Mouse (Mus musculus) kidney, adult 2 months (tissue): ENCODE measurements around the gene Rai1. TPM values are rescaled to one million over a fixed set of nuclear protein-coding genes. Genes with fewer than 3 reads are reported as not detected.

ENCODE experiments used
- DNase-seq: peaks from one replicate; pipeline ENCODE4 v3.0.0; 2021
- H3K27ac ChIP-seq: fragments of 200-500 bp; 2 replicates; pipeline ENCODE4 v1.5.1; 2012; ENCODE audit warnings: low read depth, low read length, control low read depth, inconsistent platforms; ENCODE audit not compliant: insufficient read depth
- H3K27me3 ChIP-seq: fragments of 200-500 bp; replicated peaks from 2 replicates; pipeline ENCODE4 v1.6.1; 2012; ENCODE audit warnings: mild to moderate bottlenecking, moderate library complexity, low read length, inconsistent platforms; ENCODE audit not compliant: control insufficient read depth, insufficient read depth
- H3K36me3 ChIP-seq: fragments of 200-500 bp; 2 replicates; pipeline ENCODE4 v1.6.1; 2012; ENCODE audit warnings: mild to moderate bottlenecking, moderate library complexity, low read length, inconsistent platforms; ENCODE audit not compliant: control insufficient read depth, insufficient read depth
- H3K4me1 ChIP-seq: fragments of 200-500 bp; 2 replicates; pipeline ENCODE4 v1.6.1; 2011; ENCODE audit warnings: low read length; ENCODE audit not compliant: control insufficient read depth, insufficient read depth
- H3K4me3 ChIP-seq: fragments of 200-500 bp; 2 replicates; pipeline ENCODE4 v1.5.1; 2011; ENCODE audit warnings: mild to moderate bottlenecking, low read depth, low read length, control low read depth; ENCODE audit not compliant: insufficient read depth
- CTCF ChIP-seq: fragments of 200-500 bp; conservative IDR thresholded peaks from 2 replicates; pipeline ENCODE4 v1.5.1; 2011; ENCODE audit warnings: low read depth, mild to moderate bottlenecking, control low read depth, low read length, moderate library complexity, mixed read lengths; ENCODE audit not compliant: insufficient read depth, insufficient read length
- POLR2A ChIP-seq: fragments of 200-500 bp; IDR thresholded peaks from one replicate; pipeline ENCODE4 v1.6.1; 2011; ENCODE audit warnings: low read depth, low read length, control low read depth
- WGBS: fragments of 180-500 bp; shearing (Covaris S2); methylation state at CpG from one replicate; pipeline ENCODE4 v1.1.7; 2018; 5-methylcytosine and 5-hydroxymethylcytosine counted together
- polyA plus RNA-seq: library from polyadenylated mRNA; depleted of rRNA; stranded (reverse); fragments of >200 nt; gene quantifications from 2 replicates; pipeline ENCODE4 v1.2.3, GENCODE M21; 2012

Gene Rai1
- polyA plus RNA-seq, 1 experiment = 26.1 TPM

- Histone ChIP-seq H3K4me1 (peaks cover 15% of the 10 kb centered on the region; the same call in 1 of the 2 replicates), H3K36me3 (no peaks in the 10 kb centered on the region), H3K4me3 (peak overlapping the region; percentile 47; the same call in 1 of the 2 replicates), H3K27me3 (no peaks in the 10 kb centered on the region), H3K27ac (no peak overlapping the region)
- TF ChIP-seq CTCF (no peak), POLR2A (no peak)
- 27% methylated on average over 31 of the region's 32 CpGs for WGBS
- DNase-seq = no peak
Observed at GRCm38 (mm10) chr11:60140586-60141284, 35.9 kb downstream of the Rai1 start.

- Histone ChIP-seq H3K4me1 (peaks cover 15% of the 10 kb centered on the region; the same call in 1 of the 2 replicates), H3K4me3 (no peak overlapping the region), H3K27ac (no peak overlapping the region), H3K27me3 (no peaks in the 10 kb centered on the region), H3K36me3 (no peaks in the 10 kb centered on the region)
- TF ChIP-seq POLR2A (no peak), CTCF (no peak)
- 71% methylated on average over 7 of the region's 7 CpGs for WGBS
- no peak for DNase-seq
Observed at GRCm38 (mm10) chr11:60141285-60141608, 36.4 kb downstream of the Rai1 start.

DNA sequence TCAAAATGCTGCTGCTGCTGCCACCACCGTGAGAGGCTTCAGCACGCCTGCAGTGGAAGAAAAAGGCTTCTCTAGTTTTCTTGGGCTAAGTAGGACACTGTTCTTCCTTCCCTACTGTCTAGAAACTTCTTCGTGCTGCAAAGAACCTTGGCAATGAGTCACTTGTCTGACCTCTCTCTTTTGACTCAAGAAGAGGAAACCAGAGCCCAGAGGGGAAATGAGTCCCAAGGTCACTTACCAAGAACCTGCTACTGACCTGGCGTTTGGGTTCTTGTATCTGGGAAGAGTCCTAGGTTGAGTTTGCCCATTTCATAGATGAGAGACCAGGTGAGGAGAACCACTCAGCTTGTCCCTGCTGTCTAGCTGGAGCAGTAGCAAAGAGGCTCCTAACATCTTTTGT, 38.3 kb downstream of the Rai1 start:
- WGBS = 38% methylated on average over 4 of the region's 4 CpGs
- peak; percentile 51 for DNase-seq
- Histone ChIP-seq H3K4me1 (peaks cover 15% of the 10 kb centered on the region; the same call in 1 of the 2 replicates), H3K27me3 (no peaks in the 10 kb centered on the region), H3K36me3 (no peaks in the 10 kb centered on the region), H3K4me3 (no peak overlapping the region), H3K27ac (no peak overlapping the region)
- TF ChIP-seq CTCF (no peak), POLR2A (no peak)

- no peak overlapping the region for H3K27ac ChIP-seq
- no peaks in the 10 kb centered on the region for H3K36me3 ChIP-seq
- 74% methylated on average over 4 of the region's 4 CpGs for WGBS
- no peak for DNase-seq
- peaks cover 12% of the 10 kb centered on the region; the same call in 1 of the 2 replicates for H3K4me1 ChIP-seq
- no peak for TF ChIP-seq CTCF
- TF ChIP-seq POLR2A = no peak
- H3K4me3 ChIP-seq = no peak overlapping the region
- H3K27me3 ChIP-seq = no peaks in the 10 kb centered on the region
Observed at GRCm38 (mm10) chr11:60146170-60146569, 41.4 kb downstream of the Rai1 start.

DNA sequence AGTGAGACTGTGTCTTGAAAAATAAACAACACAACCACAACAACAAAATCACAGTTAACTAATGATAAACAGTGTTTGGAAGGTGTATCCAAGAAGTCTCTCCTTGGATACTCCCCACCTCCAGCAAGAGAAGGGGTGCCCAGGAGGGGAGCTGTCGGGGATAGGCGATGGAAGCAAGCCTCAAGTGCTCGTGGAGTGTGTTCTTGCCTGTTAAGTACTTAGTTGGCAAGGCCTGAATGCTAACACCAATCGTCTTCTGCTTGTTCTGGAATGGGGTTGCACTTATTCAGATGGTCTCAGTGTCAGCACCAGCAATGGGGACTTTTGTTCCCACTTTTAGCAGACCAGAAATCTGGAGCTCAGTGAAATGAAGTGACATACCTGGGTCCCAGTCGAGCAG, 43.8 kb downstream of the Rai1 start:
- H3K4me3 ChIP-seq = no peak overlapping the region
- H3K4me1 ChIP-seq = no peaks in the 10 kb centered on the region
- no peaks in the 10 kb centered on the region for H3K27me3 ChIP-seq
- H3K36me3 ChIP-seq = no peaks in the 10 kb centered on the region
- WGBS = 78% methylated on average over 5 of the region's 5 CpGs
- H3K27ac ChIP-seq = no peak overlapping the region
- DNase-seq = no peak
- TF ChIP-seq CTCF = no peak
- no peak for TF ChIP-seq POLR2A

- no peaks in the 10 kb centered on the region for H3K36me3 ChIP-seq
- 68% methylated on average over 3 of the region's 3 CpGs for WGBS
- H3K4me1 ChIP-seq = no peaks in the 10 kb centered on the region
- no peak overlapping the region for H3K27ac ChIP-seq
- no peak for TF ChIP-seq CTCF
- TF ChIP-seq POLR2A = no peak
- H3K27me3 ChIP-seq = no peaks in the 10 kb centered on the region
- no peak for DNase-seq
- no peak overlapping the region for H3K4me3 ChIP-seq
Observed at GRCm38 (mm10) chr11:60149086-60149485, 44.3 kb downstream of the Rai1 start.

DNA sequence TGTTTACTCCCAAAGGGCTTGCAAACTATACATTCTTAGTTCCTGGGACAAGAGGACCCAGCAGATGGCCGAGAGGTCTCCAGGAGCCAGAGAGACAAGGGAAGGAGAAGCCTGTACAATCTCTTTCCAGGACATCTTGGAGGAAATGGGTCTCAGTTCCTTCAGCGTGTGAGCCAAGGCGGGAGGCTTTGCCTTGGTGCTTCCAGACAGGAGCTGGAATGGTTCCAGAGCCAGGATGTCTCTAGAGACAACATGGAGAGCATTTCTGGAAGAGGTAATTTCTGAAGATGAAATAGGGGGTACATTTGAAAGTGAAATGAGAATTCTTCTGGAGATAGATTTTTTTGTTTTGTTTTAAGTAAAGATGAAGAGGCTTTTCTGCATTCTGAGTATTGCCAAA, 45.9 kb downstream of the Rai1 start:
- peak; percentile 33 for DNase-seq
- no peaks in the 10 kb centered on the region for H3K4me1 ChIP-seq
- no peaks in the 10 kb centered on the region for H3K36me3 ChIP-seq
- 76% methylated on average over 3 of the region's 3 CpGs for WGBS
- no peak for TF ChIP-seq POLR2A
- TF ChIP-seq CTCF = no peak
- no peak overlapping the region for H3K27ac ChIP-seq
- H3K4me3 ChIP-seq = no peak overlapping the region
- H3K27me3 ChIP-seq = no peaks in the 10 kb centered on the region

GRCm38 (mm10) chr11:60152339-60152738, 47.5 kb downstream of the Rai1 start:
- Histone ChIP-seq H3K4me3 (no peak overlapping the region), H3K27ac (no peak overlapping the region), H3K4me1 (no peaks in the 10 kb centered on the region), H3K27me3 (no peaks in the 10 kb centered on the region), H3K36me3 (no peaks in the 10 kb centered on the region)
- no peak for DNase-seq
- TF ChIP-seq POLR2A = no peak
- 52% methylated on average over 1 of the region's 1 CpGs for WGBS
